Mouse (Mus musculus): ENCODE measurements at regions not wholly inside any gene's neighbourhood (a gene's known extent, or its start where the extent isn't known, plus 50 kb on each side); places are given as distances from the start of the nearest gene placed in this dataset.

- TF ChIP-seq CTCF (conservative IDR thresholded peaks at IDR 0.05) = no peak
- no peak for DNase-seq (ENCODE audit: low spot score in 2 of 2)
- Histone ChIP-seq H3K4me3 (no peak overlapping the region), H3K27ac (no peak overlapping the region)
Measured at GRCm38 (mm10) chr5:50343681-50344080, 284.9 kb upstream of the Adgra3 start.

- Histone ChIP-seq H3K4me3 (no peak overlapping the region), H3K27ac (no peak overlapping the region)
- TF ChIP-seq CTCF (conservative IDR thresholded peaks at IDR 0.05) = no peak
- no peak for DNase-seq (ENCODE audit: low spot score in 2 of 2)
Measured at GRCm38 (mm10) chr5:50309491-50309890, 250.7 kb upstream of the Adgra3 start.

GRCm38 (mm10) chr5:50303859-50304480, 245.2 kb upstream of the Adgra3 start:
- Histone ChIP-seq H3K4me3 (no peak overlapping the region), H3K27ac (no peak overlapping the region)
- no peak for DNase-seq (ENCODE audit: low spot score in 2 of 2)
- TF ChIP-seq CTCF (conservative IDR thresholded peaks at IDR 0.05) = no peak

GRCm38 (mm10) chr5:50293794-50294193, 235.0 kb upstream of the Adgra3 start:
- DNase-seq (ENCODE audit: low spot score in 2 of 2) = peak in 1 of 2 experiments; percentile 12
- H3K4me3 ChIP-seq = no peak overlapping the region
- H3K27ac ChIP-seq = no peak overlapping the region
- peak; percentile 67 for TF ChIP-seq CTCF (conservative IDR thresholded peaks at IDR 0.05)

GRCm38 (mm10) chr5:50290879-50291410, 232.1 kb upstream of the Adgra3 start:
- H3K27ac ChIP-seq = no peak overlapping the region
- no peak for DNase-seq (ENCODE audit: low spot score in 2 of 2)
- H3K4me3 ChIP-seq = no peak overlapping the region
- TF ChIP-seq CTCF (conservative IDR thresholded peaks at IDR 0.05) = no peak

GRCm38 (mm10) chr5:50260417-50260816, 201.6 kb upstream of the Adgra3 start:
- DNase-seq (ENCODE audit: low spot score in 2 of 2) = no peak
- H3K27ac ChIP-seq = no peak overlapping the region
- TF ChIP-seq CTCF (conservative IDR thresholded peaks at IDR 0.05) = no peak
- no peak overlapping the region for H3K4me3 ChIP-seq

GRCm38 (mm10) chr5:50258017-50258416, 199.2 kb upstream of the Adgra3 start:
- H3K27ac ChIP-seq = no peak overlapping the region
- TF ChIP-seq CTCF (conservative IDR thresholded peaks at IDR 0.05) = no peak
- no peak for DNase-seq (ENCODE audit: low spot score in 2 of 2)
- H3K4me3 ChIP-seq = no peak overlapping the region

- no peak overlapping the region for H3K4me3 ChIP-seq
- DNase-seq (ENCODE audit: low spot score in 2 of 2) = no peak
- TF ChIP-seq CTCF (conservative IDR thresholded peaks at IDR 0.05) = no peak
- H3K27ac ChIP-seq = no peak overlapping the region
Measured at GRCm38 (mm10) chr5:50234111-50234510, 175.3 kb upstream of the Adgra3 start.

- TF ChIP-seq CTCF (conservative IDR thresholded peaks at IDR 0.05) = no peak
- no peak for DNase-seq (ENCODE audit: low spot score in 2 of 2)
Measured at GRCm38 (mm10) chr5:50216956-50217355, 158.2 kb upstream of the Adgra3 start.

GRCm38 (mm10) chr5:50215960-50216359, 157.2 kb upstream of the Adgra3 start:
- peak; percentile 77 for TF ChIP-seq CTCF (conservative IDR thresholded peaks at IDR 0.05)
- no peak overlapping the region for H3K27ac ChIP-seq
- no peak for DNase-seq (ENCODE audit: low spot score in 2 of 2)
- H3K4me3 ChIP-seq = no peak overlapping the region

More at GRCm38 (mm10) chr5:50216956-50217355, 158.2 kb upstream of the Adgra3 start:
- no peak overlapping the region for H3K4me3 ChIP-seq
- H3K27ac ChIP-seq = no peak overlapping the region

GRCm38 (mm10) chr5:50202307-50203010, 143.7 kb upstream of the Adgra3 start:
- no peak overlapping the region for H3K4me3 ChIP-seq
- no peak for DNase-seq (ENCODE audit: low spot score in 2 of 2)
- TF ChIP-seq CTCF (conservative IDR thresholded peaks at IDR 0.05) = no peak
- H3K27ac ChIP-seq = no peak overlapping the region

GRCm38 (mm10) chr5:50196423-50196822, 137.6 kb upstream of the Adgra3 start:
- H3K4me3 ChIP-seq = no peak overlapping the region
- DNase-seq (ENCODE audit: low spot score in 2 of 2) = no peak

GRCm38 (mm10) chr5:50195993-50196392, 137.2 kb upstream of the Adgra3 start:
- Histone ChIP-seq H3K27ac (no peak overlapping the region), H3K4me3 (no peak overlapping the region)
- TF ChIP-seq CTCF (conservative IDR thresholded peaks at IDR 0.05) = no peak
- no peak for DNase-seq (ENCODE audit: low spot score in 2 of 2)

More at GRCm38 (mm10) chr5:50196423-50196822, 137.6 kb upstream of the Adgra3 start:
- no peak for TF ChIP-seq CTCF (conservative IDR thresholded peaks at IDR 0.05)
- no peak overlapping the region for H3K27ac ChIP-seq

- TF ChIP-seq CTCF (conservative IDR thresholded peaks at IDR 0.05) = no peak
- no peak for DNase-seq (ENCODE audit: low spot score in 2 of 2)
- no peak overlapping the region for H3K4me3 ChIP-seq
- H3K27ac ChIP-seq = no peak overlapping the region
Measured at GRCm38 (mm10) chr5:50189394-50189793, 130.6 kb upstream of the Adgra3 start.

All from layer of hippocampus, adult 2 months (tissue).